Mouse (Mus musculus) limb, embryonic 13.5 days (tissue): ENCODE measurements around the gene Mrps33. TPM values are rescaled to one million over a fixed set of nuclear protein-coding genes. Genes with fewer than 3 reads are reported as not detected.

Source experiments
- ATAC-seq: fragments of 200-750 bp; cut with Nextera tagmentation; 2 replicates; pipeline ENCODE4 v1.8.0; 2017; ENCODE audit warnings: low read depth, moderate number of reproducible peaks, moderate TSS enrichment; ENCODE audit not compliant: low FRiP score
- H3K27ac ChIP-seq: fragments of 300-500 bp; sonication (generic); 2 replicates; pipeline ENCODE4 v1.5.1; 2015; ENCODE audit warnings: inconsistent platforms, mild to moderate bottlenecking, moderate library complexity
- H3K27me3 ChIP-seq: fragments of 300-500 bp; sonication (generic); 2 replicates; pipeline ENCODE4 v1.6.1; 2015; ENCODE audit warnings: mild to moderate bottlenecking, inconsistent platforms
- H3K36me3 ChIP-seq: fragments of 300-500 bp; sonication (generic); 2 replicates; pipeline ENCODE4 v1.6.1; 2015; ENCODE audit warnings: inconsistent platforms, mild to moderate bottlenecking, moderate library complexity
- H3K4me1 ChIP-seq: fragments of 300-500 bp; sonication (generic); 2 replicates; pipeline ENCODE4 v1.6.1; 2015; ENCODE audit warnings: inconsistent platforms
- H3K4me2 ChIP-seq: fragments of 300-500 bp; sonication (generic); replicated peaks from 2 replicates; pipeline ENCODE4 v1.6.1; 2015; ENCODE audit warnings: inconsistent platforms, mild to moderate bottlenecking, moderate library complexity
- H3K4me3 ChIP-seq: fragments of 300-500 bp; sonication (generic); 2 replicates; pipeline ENCODE4 v1.5.1; 2015; ENCODE audit warnings: moderate library complexity, mild to moderate bottlenecking, inconsistent platforms
- H3K9ac ChIP-seq: fragments of 300-500 bp; sonication (generic); 2 replicates; pipeline ENCODE4 v1.6.1; 2015; ENCODE audit warnings: mild to moderate bottlenecking, inconsistent platforms
- H3K9me3 ChIP-seq: fragments of 300-500 bp; sonication (generic); 2 replicates; pipeline ENCODE4 v1.6.1; 2016; ENCODE audit warnings: inconsistent platforms
- WGBS: fragments of 180-500 bp; shearing (Covaris S2); methylation state at CpG from one replicate; pipeline ENCODE4 v1.1.7; 2015; 5-methylcytosine and 5-hydroxymethylcytosine counted together
- polyA plus RNA-seq: library from polyadenylated mRNA; unstranded; fragments of >200 nt; fragmentation: Nextera tagmentation; extraction: Ambion mirVana; gene quantifications from 2 replicates; pipeline ENCODE4 v1.2.1, GENCODE M21; 2015

Gene Mrps33
- polyA plus RNA-seq, 1 experiment from 2014 or later: 197 TPM

DNA sequence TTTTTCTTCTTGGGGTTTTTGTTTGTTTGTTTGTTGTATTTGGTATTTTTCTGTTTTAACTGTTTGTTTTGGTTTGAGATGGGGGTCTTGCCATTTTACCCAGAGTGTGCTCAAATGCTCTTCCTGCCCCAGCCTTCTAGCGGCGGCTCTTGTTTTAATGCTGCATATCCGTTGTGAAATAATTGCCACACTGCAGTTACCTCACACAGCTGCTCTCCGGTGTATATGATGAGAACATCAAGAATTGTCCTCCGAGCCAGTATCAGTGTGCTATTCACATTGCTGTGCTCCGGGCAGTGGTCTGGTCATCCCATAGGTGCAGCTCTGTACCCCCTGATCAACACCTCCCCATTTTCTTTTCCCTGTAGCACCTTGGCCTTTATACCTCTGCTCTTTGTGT lies 34.5 kb downstream of the Mrps33 start:
- Histone ChIP-seq H3K27me3 (no peaks in the 10 kb centered on the region), H3K4me1 (peaks cover 18% of the 10 kb centered on the region), H3K9ac (no peak overlapping the region), H3K9me3 (no peaks in the 10 kb centered on the region), H3K36me3 (no peaks in the 10 kb centered on the region), H3K4me2 (no peak overlapping the region), H3K27ac (no peak overlapping the region), H3K4me3 (no peak overlapping the region)
- ATAC-seq: no peak
- 87% methylated on average over 6 of the region's 6 CpGs for WGBS

DNA sequence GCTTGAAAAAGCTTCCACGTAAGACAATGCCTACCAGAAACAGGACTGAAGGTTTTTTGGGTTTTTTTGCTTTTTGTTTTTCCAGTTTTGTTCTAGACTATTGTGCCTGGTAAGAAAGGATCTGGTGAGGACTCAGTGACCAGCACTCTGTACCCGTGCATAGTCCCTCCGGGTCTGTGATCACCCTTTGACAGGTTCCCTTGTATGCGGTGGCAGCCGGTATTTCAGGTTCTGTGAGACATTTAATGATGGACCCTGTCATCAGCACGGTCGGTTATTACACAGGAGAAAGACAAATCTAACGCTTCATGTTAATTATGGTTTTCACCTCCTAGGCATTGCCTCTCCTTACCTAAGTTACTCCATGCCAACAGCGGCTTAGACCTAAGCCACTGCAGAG lies 35.8 kb downstream of the Mrps33 start:
- Histone ChIP-seq H3K9ac (no peak overlapping the region), H3K4me3 (no peak overlapping the region), H3K27ac (no peak overlapping the region), H3K4me2 (no peak overlapping the region), H3K9me3 (no peaks in the 10 kb centered on the region), H3K4me1 (peaks cover 9% of the 10 kb centered on the region), H3K27me3 (no peaks in the 10 kb centered on the region), H3K36me3 (no peaks in the 10 kb centered on the region)
- 79% methylated on average over 9 of the region's 9 CpGs for WGBS
- no peak for ATAC-seq

DNA sequence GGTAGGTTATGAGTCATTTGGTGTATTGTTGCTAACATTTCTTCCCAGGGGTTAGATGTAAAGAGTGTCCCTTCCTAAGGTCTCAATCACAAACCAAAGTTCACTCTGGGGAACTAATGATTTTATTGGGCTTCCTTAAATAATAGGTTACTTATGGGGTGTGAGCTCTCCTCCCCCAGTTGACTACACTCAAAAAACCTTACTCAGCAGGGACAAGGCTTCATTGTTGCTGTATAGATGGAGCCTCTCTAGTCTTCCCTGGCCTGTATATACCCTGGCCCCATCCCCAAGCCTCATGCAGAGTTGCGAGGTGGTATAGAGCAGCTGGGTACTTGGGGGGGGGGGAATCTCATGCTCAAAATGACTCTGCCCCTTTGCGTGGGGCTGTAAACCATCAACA lies 53.6 kb downstream of the Mrps33 start:
- no peaks in the 10 kb centered on the region for H3K9me3 ChIP-seq
- 0 out of 2 replicates have a peak, but pooled peaks cover 3% of the 10 kb centered on the region for H3K4me1 ChIP-seq
- H3K9ac ChIP-seq: no peak overlapping the region
- H3K27me3 ChIP-seq: peaks cover 4% of the 10 kb centered on the region; the same call in 1 of the 2 replicates
- no peak overlapping the region for H3K27ac ChIP-seq
- WGBS: 80% methylated on average over 2 of the region's 2 CpGs
- H3K4me2 ChIP-seq: no peak overlapping the region
- H3K36me3 ChIP-seq: no peaks in the 10 kb centered on the region
- H3K4me3 ChIP-seq: no peak overlapping the region
- no peak for ATAC-seq

Other genes with a start within 250 kb of the Mrps33 start
- 41.9 and 42.8 TPM in 2 replicates for gene Adck2, start 237.1 kb downstream of the Mrps33 start, polyA plus RNA-seq
- gene Gm42420, start 225.2 kb downstream of the Mrps33 start, polyA plus RNA-seq: 1.0 and 3.4 TPM in 2 replicates
- 333 and 336 TPM in 2 replicates for gene Ndufb2, start 218.4 kb downstream of the Mrps33 start, polyA plus RNA-seq
- 17.2 and 18.5 TPM in 2 replicates for gene Braf, start 85.5 kb downstream of the Mrps33 start, polyA plus RNA-seq
- 1.3 and 1.5 TPM in 2 replicates for gene Tmem178b, start 62.3 kb upstream of the Mrps33 start, polyA plus RNA-seq